Mouse (Mus musculus) spleen, adult 2 months (tissue): ENCODE data around the gene Krt19.

Experiments
- CTCF ChIP-seq: fragments of 200-500 bp; IDR thresholded peaks from 2 replicates; pipeline ENCODE4 v1.5.1; 2011; ENCODE audit warnings: mild to moderate bottlenecking, inconsistent platforms; ENCODE audit not compliant: insufficient read depth, insufficient read length, insufficient replicate concordance; ENCODE audit errors: extremely low read depth
- POLR2A ChIP-seq: fragments of 200-500 bp; IDR thresholded peaks from 2 replicates; pipeline ENCODE4 v1.6.1; 2011; ENCODE audit warnings: low read depth, low read length, inconsistent platforms

DNA sequence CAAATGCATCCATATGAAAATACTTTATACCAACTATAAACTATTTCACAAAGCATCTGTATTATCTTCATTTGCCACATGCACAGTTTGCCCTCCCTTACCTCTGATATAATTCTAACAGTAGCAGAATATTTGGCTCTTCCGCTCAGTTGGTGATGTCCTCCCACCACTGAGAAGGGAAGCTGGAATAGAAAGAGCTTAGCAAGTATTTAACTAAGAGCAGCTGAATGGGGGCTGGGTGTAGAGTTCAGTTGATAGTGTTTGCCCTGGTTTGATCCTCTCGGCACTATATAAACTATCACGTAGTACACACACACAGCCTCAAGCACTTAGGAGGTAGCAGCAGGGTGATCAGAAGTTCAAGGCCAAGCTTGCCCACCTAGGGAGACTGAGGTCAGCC lies 30.8 kb upstream of the Krt19 start:
- no peak for TF ChIP-seq POLR2A
- no peak for TF ChIP-seq CTCF
